Mouse (Mus musculus) bone marrow macrophage, adult 2 months (primary cell): ENCODE measurements around the gene Palld.

Experiments used
- CTCF ChIP-seq: IDR thresholded peaks from 2 replicates; pipeline ENCODE4 v1.5.1; 2012; ENCODE audit warnings: low read depth, mild to moderate bottlenecking, low read length, moderate library complexity
- POLR2A ChIP-seq: IDR thresholded peaks from 2 replicates; pipeline ENCODE4 v1.6.1; 2012; ENCODE audit warnings: mild to moderate bottlenecking, low read depth, low read length, borderline replicate concordance

DNA sequence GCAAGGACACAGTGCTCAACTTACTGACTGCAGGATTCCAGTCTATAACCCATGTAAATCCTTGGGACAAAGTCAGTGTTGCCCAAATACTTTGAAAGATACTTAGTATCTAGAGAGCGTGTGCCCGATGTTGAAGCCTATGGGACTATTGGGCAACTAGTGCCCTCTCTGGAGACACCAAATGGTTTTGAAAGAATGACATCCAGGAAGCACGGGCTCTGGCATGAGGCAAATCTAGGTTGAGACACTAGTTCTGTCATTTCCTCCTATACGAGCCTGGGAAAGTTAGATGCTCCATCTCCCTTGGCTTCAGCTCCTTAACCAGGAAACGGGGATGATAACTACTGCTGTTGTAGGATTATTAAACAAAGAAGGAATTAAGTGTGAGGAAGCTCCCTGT, 155.4 kb downstream of the Palld start:
- TF ChIP-seq POLR2A (no peak), CTCF (no peak)
